Mouse (Mus musculus) lung, adult 2 months (tissue): ENCODE measurements around the gene Psmd9.

Experiments used
- CTCF ChIP-seq: fragments of 200-500 bp; IDR thresholded peaks from 2 replicates; pipeline ENCODE4 v1.5.1; 2011; ENCODE audit warnings: mild to moderate bottlenecking, low read length, control low read depth; ENCODE audit not compliant: insufficient read depth
- POLR2A ChIP-seq: fragments of 200-500 bp; IDR thresholded peaks from 2 replicates; pipeline ENCODE4 v1.6.1; 2011; ENCODE audit warnings: low read depth, mild to moderate bottlenecking, control low read depth, low read length, borderline replicate concordance; ENCODE audit errors: extremely low read depth

- TF ChIP-seq CTCF (no peak), POLR2A (no peak)
Observed at GRCm38 (mm10) chr5:123232180-123232579, 63.0 kb downstream of the Psmd9 start.
